Mouse (Mus musculus) stomach, postnatal 0 days (tissue): ENCODE data around the gene Psmb9. TPM values are rescaled to one million over a fixed set of nuclear protein-coding genes. Genes with fewer than 3 reads are reported as not detected.
A peak's percentile ranks its signal among the peaks of the same experiment; 100 is the strongest.

Experiments used
- ATAC-seq: fragments of 200-750 bp; cut with Nextera tagmentation; 2 replicates; pipeline ENCODE4 v1.8.0; 2017; ENCODE audit not compliant: low FRiP score, low TSS enrichment
- DNase-seq: peaks from one replicate; pipeline ENCODE4 v3.0.0-alpha.2; 2016; ENCODE audit warnings: low spot score
- H3K27ac ChIP-seq: fragments of 300-500 bp; sonication (generic); replicated peaks from 2 replicates; pipeline ENCODE4 v1.5.1; 2014; ENCODE audit warnings: mild to moderate bottlenecking, control low read depth
- H3K27me3 ChIP-seq: fragments of 300-500 bp; sonication (generic); 2 replicates; pipeline ENCODE4 v1.6.1; 2014; ENCODE audit warnings: low read length; ENCODE audit not compliant: control insufficient read depth, insufficient read depth
- H3K36me3 ChIP-seq: fragments of 300-500 bp; sonication (generic); 2 replicates; pipeline ENCODE4 v1.6.1; 2014; ENCODE audit warnings: low read length, mixed read lengths; ENCODE audit not compliant: control insufficient read depth, insufficient read depth
- H3K4me1 ChIP-seq: fragments of 300-500 bp; sonication (generic); replicated peaks from 2 replicates; pipeline ENCODE4 v1.6.1; 2014; ENCODE audit warnings: antibody characterized with exemption; ENCODE audit not compliant: control insufficient read depth, insufficient read depth
- H3K4me2 ChIP-seq: fragments of 300-500 bp; sonication (generic); replicated peaks from 2 replicates; pipeline ENCODE4 v1.6.1; 2014; ENCODE audit warnings: low read depth, mild to moderate bottlenecking, control low read depth, moderate library complexity
- H3K4me3 ChIP-seq: fragments of 300-500 bp; sonication (generic); 2 replicates; pipeline ENCODE4 v1.5.1; 2014; ENCODE audit warnings: low read depth, low read length, control low read depth
- H3K9ac ChIP-seq: fragments of 300-500 bp; sonication (generic); 2 replicates; pipeline ENCODE4 v1.6.1; 2014; ENCODE audit warnings: mild to moderate bottlenecking, low read length, control low read depth, mixed read lengths
- H3K9me3 ChIP-seq: fragments of 300-500 bp; sonication (generic); 2 replicates; pipeline ENCODE4 v1.6.1; 2016; ENCODE audit warnings: low read length; ENCODE audit not compliant: control insufficient read depth
- CTCF ChIP-seq: IDR thresholded peaks from 2 replicates; pipeline ENCODE4 v1.5.1; 2016; ENCODE audit warnings: antibody characterized with exemption, low read depth, mild to moderate bottlenecking, moderate library complexity
- EP300 ChIP-seq: optimal IDR thresholded peaks from 2 replicates; pipeline ENCODE3; 2016; ENCODE audit warnings: antibody characterized with exemption
- WGBS: fragments of 180-500 bp; shearing (Covaris S2); extraction: QIAGEN DNeasy Blood & Tissue Kit; methylation state at CpG from one replicate; pipeline ENCODE4 v1.1.7; 2014; 5-methylcytosine and 5-hydroxymethylcytosine counted together
- polyA plus RNA-seq: library from polyadenylated mRNA; unstranded; fragments of >200 nt; fragmentation: Nextera tagmentation; extraction: Ambion mirVana; gene quantifications from 2 replicates; pipeline ENCODE4 v1.2.1, GENCODE M21; 2015

Gene Psmb9
- polyA plus RNA-seq, 1 experiment from 2014 or later: 12.8 TPM

DNA sequence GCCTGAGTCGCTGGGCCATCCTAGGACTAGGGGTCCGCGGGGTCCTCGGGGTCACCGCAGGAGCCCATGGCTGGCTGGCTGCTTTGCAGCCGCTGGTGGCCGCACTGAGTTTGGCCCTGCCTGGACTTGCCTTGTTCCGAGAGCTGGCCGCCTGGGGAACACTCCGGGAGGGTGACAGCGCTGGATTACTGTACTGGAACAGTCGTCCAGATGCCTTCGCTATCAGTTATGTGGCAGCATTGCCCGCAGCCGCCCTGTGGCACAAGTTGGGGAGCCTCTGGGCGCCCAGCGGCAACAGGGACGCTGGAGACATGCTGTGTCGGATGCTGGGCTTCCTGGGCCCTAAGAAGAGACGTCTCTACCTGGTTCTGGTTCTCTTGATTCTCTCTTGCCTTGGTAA, 446 bp upstream of the Psmb9 start:
- Histone ChIP-seq H3K9ac (peak overlapping the region; percentile 74), H3K36me3 (no peaks in the 10 kb centered on the region), H3K4me1 (no peaks in the 10 kb centered on the region), H3K4me2 (peak overlapping the region; percentile 98), H3K4me3 (peak overlapping the region; percentile 68), H3K9me3 (no peaks in the 10 kb centered on the region), H3K27me3 (no peaks in the 10 kb centered on the region), H3K27ac (peak overlapping the region; percentile 85)
- no peak for ATAC-seq
- DNase-seq: peak; percentile 43
- 7% methylated on average over 20 of the region's 20 CpGs for WGBS
- TF ChIP-seq EP300: no peak
- TF ChIP-seq CTCF: no peak

DNA sequence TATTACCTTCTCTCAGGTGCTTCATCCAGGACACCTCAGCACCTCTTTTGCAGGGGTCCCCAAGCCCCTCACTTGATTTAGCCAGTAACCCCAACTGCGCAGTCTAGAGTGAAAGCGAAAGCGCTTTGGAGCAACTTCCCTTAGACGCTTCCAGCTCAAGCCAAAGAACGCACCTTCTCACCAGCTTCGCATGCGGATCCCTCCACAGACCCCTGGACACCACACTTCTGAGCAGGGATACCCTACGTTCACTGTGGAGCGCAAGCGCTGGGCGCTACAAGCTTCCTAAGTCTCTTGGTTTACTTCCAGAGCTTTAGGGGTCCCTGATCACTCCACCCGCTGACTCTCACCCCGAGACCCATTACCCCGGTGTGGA, 691 bp downstream of the Psmb9 start:
- ATAC-seq: peak; percentile 40

GRCm38 (mm10) chr17:34185526-34185925, 2.0 kb downstream of the Psmb9 start:
- Histone ChIP-seq H3K27me3 (no peaks in the 10 kb centered on the region), H3K4me1 (no peaks in the 10 kb centered on the region), H3K9ac (no peak overlapping the region), H3K4me2 (no peak overlapping the region), H3K9me3 (no peaks in the 10 kb centered on the region), H3K4me3 (no peak overlapping the region), H3K36me3 (no peaks in the 10 kb centered on the region), H3K27ac (no peak overlapping the region)
- no peak for DNase-seq
- no peak for TF ChIP-seq CTCF
- no peak for TF ChIP-seq EP300
- WGBS: 90% methylated on average over 9 of the region's 9 CpGs
- no peak for ATAC-seq

More for the DNA sequence above, 691 bp downstream of the Psmb9 start:
- Histone ChIP-seq H3K9ac (peak overlapping the region; percentile 47), H3K27ac (no peak overlapping the region; the same call in 1 of the 2 replicates), H3K4me2 (peak overlapping the region; percentile 98), H3K36me3 (no peaks in the 10 kb centered on the region), H3K4me3 (peak overlapping the region; percentile 68), H3K9me3 (no peaks in the 10 kb centered on the region), H3K4me1 (no peaks in the 10 kb centered on the region), H3K27me3 (no peaks in the 10 kb centered on the region)
- TF ChIP-seq CTCF: no peak
- TF ChIP-seq EP300: no peak
- WGBS: 5% methylated on average over 14 of the region's 14 CpGs
- peak; percentile 28 for DNase-seq

DNA sequence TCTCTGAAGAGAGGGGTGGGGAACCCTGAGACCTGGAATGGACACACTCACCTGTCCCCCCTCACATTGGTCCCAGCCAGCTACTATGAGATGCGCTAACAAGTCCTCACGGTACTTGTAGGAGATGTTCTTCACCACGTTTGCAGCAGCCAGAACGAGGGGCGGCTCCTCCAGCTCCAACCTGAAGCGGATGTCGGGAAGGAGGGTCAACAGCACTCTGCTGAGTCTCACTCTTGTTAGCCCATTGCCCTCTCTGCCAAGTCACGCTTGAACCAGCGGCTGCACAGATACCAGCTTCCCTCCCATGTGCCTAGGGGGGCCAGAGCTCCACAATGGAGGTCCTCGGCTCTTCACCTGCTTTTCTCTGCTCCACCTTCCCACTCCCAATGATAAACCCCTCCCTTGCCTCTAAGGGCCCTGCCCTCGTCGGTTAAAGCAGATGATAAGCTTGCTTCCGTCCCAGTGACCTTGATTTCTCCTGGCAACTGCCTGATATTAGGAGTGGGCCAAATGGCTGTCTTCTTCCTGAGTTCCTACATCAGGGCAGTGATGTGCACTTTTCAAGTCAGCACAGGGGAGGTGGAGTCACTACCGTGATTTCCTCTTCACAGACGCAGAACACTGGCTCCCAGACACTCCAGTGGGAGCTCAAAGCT, 3.9 kb downstream of the Psmb9 start:
- Histone ChIP-seq H3K4me1 (no peaks in the 10 kb centered on the region), H3K36me3 (no peaks in the 10 kb centered on the region), H3K9me3 (no peaks in the 10 kb centered on the region), H3K4me2 (no peak overlapping the region), H3K4me3 (no peak overlapping the region), H3K27ac (no peak overlapping the region), H3K9ac (no peak overlapping the region), H3K27me3 (no peaks in the 10 kb centered on the region)
- DNase-seq (no peak), ATAC-seq (no peak)
- no peak for TF ChIP-seq CTCF
- no peak for TF ChIP-seq EP300
- WGBS: 60% methylated on average over 15 of the region's 15 CpGs

GRCm38 (mm10) chr17:34179913-34180859, 7.4 kb downstream of the Psmb9 start:
- Histone ChIP-seq H3K27ac (no peak overlapping the region), H3K4me2 (no peak overlapping the region), H3K4me1 (no peaks in the 10 kb centered on the region), H3K27me3 (no peaks in the 10 kb centered on the region), H3K4me3 (no peak overlapping the region), H3K36me3 (no peaks in the 10 kb centered on the region), H3K9ac (no peak overlapping the region), H3K9me3 (no peaks in the 10 kb centered on the region)
- no peak for ATAC-seq
- DNase-seq: no peak
- 60% methylated on average over 13 of the region's 13 CpGs for WGBS
- TF ChIP-seq EP300 (no peak), CTCF (no peak)

GRCm38 (mm10) chr17:34179019-34179418, 8.5 kb downstream of the Psmb9 start:
- Histone ChIP-seq H3K36me3 (no peaks in the 10 kb centered on the region), H3K4me1 (no peaks in the 10 kb centered on the region), H3K4me2 (no peak overlapping the region), H3K9me3 (no peaks in the 10 kb centered on the region), H3K27ac (no peak overlapping the region), H3K27me3 (no peaks in the 10 kb centered on the region), H3K9ac (no peak overlapping the region), H3K4me3 (no peak overlapping the region)
- no peak for DNase-seq
- TF ChIP-seq EP300: no peak
- 47% methylated on average over 6 of the region's 6 CpGs for WGBS
- ATAC-seq: no peak
